Mouse (Mus musculus): Measurements from ENCODE around the gene Pard6b. TPM values are rescaled to one million over a fixed set of nuclear protein-coding genes. Genes with fewer than 3 reads are reported as not detected.

The Pard6b gene
- polyA plus RNA-seq (2021; fragmentation: Nextera tagmentation), result 0.49 and 0.54 TPM in 2 replicates
- long read RNA-seq, experiment 1, partial matches to known transcripts, result 1 of 1 reads
- long read RNA-seq, experiment 1, other reads (novel, unspliced or antisense), result 0 of 1 reads
- long read RNA-seq, experiment 2, transcript Pard6b-201 (3 exons, 3,399 nt), result major isoform, 11 of 14 reads
- long read RNA-seq, experiment 2, partial matches to known transcripts, result 3 of 14 reads
- long read RNA-seq, experiment 2, other reads (novel, unspliced or antisense), result 0 of 14 reads

GRCm38 (mm10) chr2:168080431-168081246 is at the start of gene Pard6b:
TSS of gene Pard6b (plus strand) at chr2:168081004.

Small RNA genes lying within 50 kb of the gene (microRNA-seq; reads per million reads assigned to microRNA genes)
- not detected for gene Gm24327

Other genes starting within 250 kb of the Pard6b start
- gene Ptpn1, start 148.9 kb upstream of the Pard6b start, polyA plus RNA-seq (2021; fragmentation: Nextera tagmentation), result 22.1 and 23.2 TPM in 2 replicates
- not detected in 2 replicates for gene Ripor3, start 70.4 kb upstream of the Pard6b start, polyA plus RNA-seq (2021; fragmentation: Nextera tagmentation)
- 0.58 and 0.68 TPM in 2 replicates for gene Adnp, start 126.1 kb downstream of the Pard6b start, polyA plus RNA-seq (2021; fragmentation: Nextera tagmentation)
- gene Gm20716, start 149.4 kb downstream of the Pard6b start, polyA plus RNA-seq (2021; fragmentation: Nextera tagmentation), result 9.5 TPM in 2 replicates
- 64.5 and 68.8 TPM in 2 replicates for gene Dpm1, start 149.6 kb downstream of the Pard6b start, polyA plus RNA-seq (2021; fragmentation: Nextera tagmentation)
- 2.6 and 3.4 TPM in 2 replicates for gene Mocs3, start 149.6 kb downstream of the Pard6b start, polyA plus RNA-seq (2021; fragmentation: Nextera tagmentation)
- gene Kcng1, start 200.7 kb downstream of the Pard6b start, polyA plus RNA-seq (2021; fragmentation: Nextera tagmentation), result 19.4 and 20.7 TPM in 2 replicates

All from layer of hippocampus, adult 6 months (tissue).